Mouse (Mus musculus) embryonic facial prominence, embryonic 11.5 days (tissue): ENCODE results near the gene Adgrf5. TPM values are rescaled to one million over a fixed set of nuclear protein-coding genes. Genes with fewer than 3 reads are reported as not detected.
"Not testable (repeated sequence)": the region's sequence is repeated elsewhere in the genome, so short reads cannot be mapped to it uniquely, and the experiment has no call there.

Experiments used
- ATAC-seq: fragments of 200-750 bp; cut with Nextera tagmentation; replicated peaks from 2 replicates; pipeline ENCODE4 v1.8.0; 2017; ENCODE audit warnings: low read depth; ENCODE audit not compliant: insufficient number of reproducible peaks, low FRiP score, low TSS enrichment
- DNase-seq: peaks from one replicate; pipeline ENCODE4 v3.0.0-alpha.2; 2015; ENCODE audit warnings: low spot score
- H3K27ac ChIP-seq: fragments of 300-500 bp; sonication (generic); replicated peaks from 2 replicates; pipeline ENCODE4 v1.5.1; 2014; ENCODE audit warnings: mild to moderate bottlenecking, low read depth, low read length, control low read depth
- H3K27me3 ChIP-seq: fragments of 300-500 bp; sonication (generic); 2 replicates; pipeline ENCODE4 v1.6.1; 2014; ENCODE audit warnings: mild to moderate bottlenecking, low read length, moderate library complexity, mixed read lengths; ENCODE audit not compliant: control insufficient read depth, insufficient read depth
- H3K36me3 ChIP-seq: fragments of 300-500 bp; sonication (generic); replicated peaks from 2 replicates; pipeline ENCODE4 v1.6.1; 2014; ENCODE audit warnings: low read depth, mild to moderate bottlenecking, low read length, moderate library complexity, mixed read lengths; ENCODE audit not compliant: control insufficient read depth, insufficient read depth
- H3K4me1 ChIP-seq: fragments of 300-500 bp; sonication (generic); 2 replicates; pipeline ENCODE4 v1.6.1; 2014; ENCODE audit warnings: low read length, mixed read lengths; ENCODE audit not compliant: control insufficient read depth, insufficient read depth
- H3K4me2 ChIP-seq: fragments of 300-500 bp; sonication (generic); 2 replicates; pipeline ENCODE4 v1.6.1; 2014; ENCODE audit warnings: low read depth, mild to moderate bottlenecking, control low read depth, low read length, moderate library complexity
- H3K4me3 ChIP-seq: fragments of 300-500 bp; sonication (generic); 2 replicates; pipeline ENCODE4 v1.5.1; 2014; ENCODE audit warnings: low read depth, low read length, control low read depth
- H3K9ac ChIP-seq: fragments of 300-500 bp; sonication (generic); replicated peaks from 2 replicates; pipeline ENCODE4 v1.6.1; 2014; ENCODE audit warnings: mild to moderate bottlenecking, control low read depth, low read length
- H3K9me3 ChIP-seq: fragments of 300-500 bp; sonication (generic); replicated peaks from 2 replicates; pipeline ENCODE4 v1.6.1; 2016; ENCODE audit warnings: mild to moderate bottlenecking, low read length, inconsistent platforms, mixed read lengths; ENCODE audit not compliant: control insufficient read depth
- WGBS: fragments of 180-500 bp; shearing (Covaris S2); extraction: QIAGEN DNeasy Blood & Tissue Kit; methylation state at CpG from one replicate; pipeline ENCODE4 v1.1.7; 2014; 5-methylcytosine and 5-hydroxymethylcytosine counted together
- polyA plus RNA-seq: library from polyadenylated mRNA; unstranded; fragments of >200 nt; fragmentation: Nextera tagmentation; extraction: Ambion mirVana; gene quantifications from 2 replicates; pipeline ENCODE4 v1.2.1, GENCODE M21; 2014

Gene Adgrf5
- polyA plus RNA-seq, 1 experiment from 2014 or later, result 8.5 TPM

- no peak overlapping the region for H3K4me3 ChIP-seq
- DNase-seq (no peak), ATAC-seq (no peak)
- H3K4me1 ChIP-seq, result no peaks in the 10 kb centered on the region
- H3K27ac ChIP-seq, result no peak overlapping the region
- no peaks in the 10 kb centered on the region for H3K27me3 ChIP-seq
- 92% methylated on average over 16 of the region's 16 CpGs for WGBS
- H3K9ac ChIP-seq, result no peak overlapping the region
- no peak overlapping the region for H3K4me2 ChIP-seq
- H3K9me3 ChIP-seq, result no peaks in the 10 kb centered on the region
- no peaks in the 10 kb centered on the region for H3K36me3 ChIP-seq
Measured at GRCm38 (mm10) chr17:43474775-43475174, 114.5 kb downstream of the Adgrf5 start.

GRCm38 (mm10) chr17:43477621-43478020, 117.4 kb downstream of the Adgrf5 start:
- Histone ChIP-seq H3K27ac (no peak overlapping the region), H3K4me3 (no peak overlapping the region)

GRCm38 (mm10) chr17:43485982-43486381, 125.7 kb downstream of the Adgrf5 start:
- Histone ChIP-seq H3K4me2 (no peak overlapping the region), H3K36me3 (no peaks in the 10 kb centered on the region), H3K9me3 (no peaks in the 10 kb centered on the region), H3K4me3 (no peak overlapping the region), H3K9ac (no peak overlapping the region), H3K27ac (no peak overlapping the region), H3K4me1 (no peaks in the 10 kb centered on the region), H3K27me3 (no peaks in the 10 kb centered on the region)
- ATAC-seq, result no peak
- 83% methylated on average over 3 of the region's 3 CpGs for WGBS
- DNase-seq, result no peak

More at GRCm38 (mm10) chr17:43477621-43478020, 117.4 kb downstream of the Adgrf5 start:
- no peak for ATAC-seq
- Histone ChIP-seq H3K27me3 (no peaks in the 10 kb centered on the region), H3K4me1 (no peaks in the 10 kb centered on the region), H3K9ac (no peak overlapping the region), H3K36me3 (no peaks in the 10 kb centered on the region), H3K9me3 (no peaks in the 10 kb centered on the region), H3K4me2 (no peak overlapping the region)
- no peak for DNase-seq

- no peak for ATAC-seq
- WGBS, result 94% methylated on average over 2 of the region's 2 CpGs
- Histone ChIP-seq H3K4me3 (no peak overlapping the region), H3K4me1 (no peaks in the 10 kb centered on the region), H3K27ac (no peak overlapping the region), H3K4me2 (no peak overlapping the region), H3K9me3 (no peaks in the 10 kb centered on the region), H3K27me3 (no peaks in the 10 kb centered on the region), H3K9ac (no peak overlapping the region), H3K36me3 (no peaks in the 10 kb centered on the region)
- no peak for DNase-seq
Measured at GRCm38 (mm10) chr17:43488439-43489151, 128.3 kb downstream of the Adgrf5 start.

- ATAC-seq, H3K36me3 ChIP-seq, DNase-seq, H3K27ac ChIP-seq, H3K4me1 ChIP-seq, H3K4me3 ChIP-seq, H3K27me3 ChIP-seq, H3K4me2 ChIP-seq, H3K9ac ChIP-seq, H3K9me3 ChIP-seq: not testable (repeated sequence)
- 98% methylated on average over 5 of the region's 10 CpGs for WGBS
Measured at GRCm38 (mm10) chr17:43490371-43490770, 130.1 kb downstream of the Adgrf5 start.

- 79% methylated on average over 5 of the region's 5 CpGs for WGBS
- DNase-seq (no peak), ATAC-seq (no peak)
- Histone ChIP-seq H3K27me3 (no peaks in the 10 kb centered on the region), H3K27ac (no peak overlapping the region), H3K4me3 (no peak overlapping the region), H3K9ac (no peak overlapping the region), H3K36me3 (no peaks in the 10 kb centered on the region), H3K4me1 (no peaks in the 10 kb centered on the region), H3K4me2 (no peak overlapping the region), H3K9me3 (no peaks in the 10 kb centered on the region)
Measured at GRCm38 (mm10) chr17:43495502-43495901, 135.3 kb downstream of the Adgrf5 start.

GRCm38 (mm10) chr17:43497521-43497920, 137.3 kb downstream of the Adgrf5 start:
- H3K9ac ChIP-seq, result no peak overlapping the region
- H3K36me3 ChIP-seq, result no peaks in the 10 kb centered on the region
- H3K9me3 ChIP-seq, result no peaks in the 10 kb centered on the region
- H3K4me2 ChIP-seq, result no peak overlapping the region
- no peak for DNase-seq
- no peak for ATAC-seq
- no peaks in the 10 kb centered on the region for H3K27me3 ChIP-seq
- WGBS, result 83% methylated on average over 4 of the region's 4 CpGs
- no peak overlapping the region for H3K4me3 ChIP-seq
- no peak overlapping the region for H3K27ac ChIP-seq
- H3K4me1 ChIP-seq, result no peaks in the 10 kb centered on the region

GRCm38 (mm10) chr17:43500513-43500912, 140.3 kb downstream of the Adgrf5 start:
- DNase-seq, result no peak
- no peaks in the 10 kb centered on the region for H3K4me1 ChIP-seq
- no peak overlapping the region for H3K9ac ChIP-seq
- H3K9me3 ChIP-seq, result no peaks in the 10 kb centered on the region
- H3K4me3 ChIP-seq, result no peak overlapping the region
- H3K27me3 ChIP-seq, result no peaks in the 10 kb centered on the region
- no peak overlapping the region for H3K4me2 ChIP-seq
- ATAC-seq, result no peak
- no peaks in the 10 kb centered on the region for H3K36me3 ChIP-seq
- no peak overlapping the region for H3K27ac ChIP-seq
- WGBS, result 82% methylated on average over 1 of the region's 1 CpGs
